Mouse (Mus musculus) layer of hippocampus, postnatal 36 days (tissue): ENCODE results near the gene Ccdc146. TPM values are rescaled to one million over a fixed set of nuclear protein-coding genes. Genes with fewer than 3 reads are reported as not detected.

ENCODE experiments used
- DNase-seq, 2 experiments: peaks; one replicate each; pipeline ENCODE4 v3.0.0; 2022
- total RNA-seq, 2 experiments: library from RNA; stranded (reverse); gene quantifications; 2 replicates each; pipeline ENCODE4 v1.2.3; 2021

The Ccdc146 gene
- total RNA-seq, result under 1 TPM; 0.15 to 0.51 TPM

GRCm38 (mm10) chr5:21424614-21425602 lies at the start of gene Ccdc146, which contains the start of gene Fam185a:
TSS of gene Ccdc146 (minus strand) at chr5:21424677.
TSS of gene Fam185a (plus strand) at chr5:21424958.
- peak; percentile 84 to 88 for DNase-seq

- DNase-seq, result no peak
Observed at GRCm38 (mm10) chr5:21468100-21468499, 43.6 kb upstream of the Ccdc146 start.

- no peak for DNase-seq
Observed at GRCm38 (mm10) chr5:21467387-21467786, 42.9 kb upstream of the Ccdc146 start.

GRCm38 (mm10) chr5:21440833-21441530 lies 16.5 kb upstream of the Ccdc146 start:
- no peak for DNase-seq

DNA sequence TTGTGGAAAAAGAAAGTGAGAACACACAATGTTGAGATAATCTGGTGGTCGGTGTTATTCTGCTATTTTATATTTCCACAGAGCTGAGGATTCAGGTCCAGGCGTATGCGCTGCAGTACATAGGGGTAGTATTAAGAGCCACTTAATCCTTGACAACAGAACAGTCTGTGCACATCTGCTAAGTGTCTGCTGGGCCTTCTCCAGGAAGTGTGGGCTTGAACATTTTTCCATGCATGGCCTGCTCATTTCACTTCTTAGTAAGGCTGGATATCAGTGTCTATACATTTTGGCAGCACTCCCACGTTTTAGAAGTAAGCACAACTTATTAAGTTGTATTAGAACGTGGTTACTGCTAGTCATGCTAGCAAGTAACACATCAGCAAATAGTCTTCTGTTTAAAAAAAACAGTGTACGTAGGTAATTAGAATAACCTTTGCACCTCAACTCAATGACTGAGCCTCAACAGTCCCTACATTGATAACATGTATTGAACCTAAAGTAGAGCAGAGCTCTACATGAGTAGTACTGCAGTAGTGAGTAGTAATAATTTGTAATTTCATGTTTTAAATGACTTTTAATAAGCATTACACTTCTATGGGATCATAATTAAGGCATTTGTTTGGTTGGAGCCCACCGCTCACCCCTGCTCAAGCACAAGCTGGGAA lies 15.1 kb upstream of the Ccdc146 start:
- DNase-seq, result no peak

- no peak for DNase-seq
Observed at GRCm38 (mm10) chr5:21438428-21438827, 14.0 kb upstream of the Ccdc146 start.

DNA sequence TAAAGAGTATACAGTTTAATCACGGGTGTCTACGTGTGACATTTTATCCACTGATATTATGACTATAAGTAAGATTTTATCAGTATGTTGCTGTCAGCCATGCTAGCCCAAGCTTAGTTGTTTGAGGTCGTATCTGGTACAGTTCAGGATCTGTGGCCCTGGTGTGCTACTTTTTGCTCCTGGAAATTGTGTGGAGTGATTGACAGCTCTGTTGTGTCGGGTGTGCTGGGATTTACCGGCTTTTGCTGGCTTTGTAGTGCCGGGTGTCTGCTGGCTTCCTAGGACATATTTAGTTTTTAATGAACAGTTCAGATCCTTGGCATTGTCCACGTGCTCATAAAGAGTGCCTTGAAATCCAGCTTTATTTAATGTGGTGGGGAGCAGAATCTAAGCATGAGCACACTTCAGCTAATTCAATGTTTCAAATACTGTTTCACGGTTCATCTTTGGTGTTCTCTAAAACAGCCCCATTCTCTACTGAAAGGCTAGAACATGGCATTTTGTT lies 12.0 kb upstream of the Ccdc146 start:
- DNase-seq, result no peak

DNA sequence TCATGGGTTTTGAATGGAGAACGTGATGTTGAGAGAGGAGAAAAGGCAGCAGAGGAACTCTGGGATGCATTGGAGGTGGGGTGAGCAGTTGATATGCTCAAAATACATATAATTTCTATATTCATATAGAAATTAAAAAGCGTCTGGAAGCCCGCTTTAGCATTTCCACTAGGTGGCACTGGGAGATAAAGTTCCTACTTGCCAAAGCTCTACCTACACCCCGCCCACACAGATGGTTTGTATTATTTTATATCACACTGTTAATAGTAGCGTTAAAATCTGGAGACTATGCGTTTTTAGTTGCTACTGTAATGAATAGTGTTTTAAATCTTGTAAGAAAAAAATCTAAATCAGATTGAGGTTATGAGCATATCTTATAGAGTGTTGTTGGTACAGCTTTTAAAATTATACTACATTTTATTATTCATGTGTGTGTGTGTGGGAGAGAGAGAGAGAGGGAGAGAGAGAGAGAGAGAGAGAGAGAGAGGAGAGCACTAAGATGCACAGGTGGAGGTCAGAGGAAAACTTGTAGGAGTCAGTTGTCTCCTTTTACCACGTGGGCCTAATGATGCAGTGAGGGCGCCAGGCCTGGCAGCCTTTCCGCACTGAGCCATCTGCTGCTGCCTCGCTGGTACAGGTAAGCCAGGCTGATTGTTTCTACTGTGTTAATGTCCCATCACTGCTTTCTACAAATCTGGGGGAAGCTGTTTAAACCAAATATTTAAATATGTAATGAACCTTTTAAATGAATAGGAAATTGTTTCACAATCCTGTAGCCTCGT lies 9.9 kb upstream of the Ccdc146 start:
- no peak for DNase-seq

DNA sequence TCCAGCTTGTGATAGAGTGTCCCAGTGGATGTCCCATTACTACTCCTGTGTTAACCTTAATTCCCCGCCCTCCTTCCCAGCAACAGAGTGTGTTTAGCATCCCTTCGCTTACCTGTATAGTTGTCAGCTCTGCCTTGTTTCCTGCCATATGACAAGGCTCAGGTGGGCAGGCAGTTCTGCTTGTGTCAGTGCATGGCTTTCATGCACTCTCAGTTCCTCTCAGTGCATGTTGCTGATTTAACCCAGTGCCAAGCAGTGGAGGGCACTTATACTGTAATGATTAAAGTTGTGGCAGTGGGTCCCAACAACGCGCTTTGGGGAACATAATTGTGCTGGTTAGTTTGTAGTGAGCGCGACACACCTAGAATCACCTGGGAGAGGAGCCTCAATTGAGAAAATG lies 2.2 kb upstream of the Ccdc146 start:
- no peak for DNase-seq

DNA sequence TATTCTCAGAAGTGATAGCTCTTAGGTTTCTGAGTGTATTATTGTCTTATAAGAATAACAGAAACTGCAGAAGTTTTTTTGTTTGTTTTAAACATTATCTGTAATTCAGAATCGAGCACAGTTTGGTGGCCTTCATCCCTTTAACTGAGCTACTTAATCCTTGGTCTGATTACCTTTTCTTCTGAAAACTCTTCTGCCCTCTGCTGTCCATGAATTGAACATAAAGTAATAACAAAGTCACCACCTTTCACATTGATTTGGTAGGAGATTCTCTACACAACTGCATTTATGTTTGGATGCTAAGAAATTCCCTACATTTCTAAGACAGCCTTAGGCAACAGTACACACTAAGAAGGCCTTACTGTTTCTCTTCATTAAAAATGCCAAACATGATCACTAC lies 3.9 kb downstream of the Ccdc146 start:
- no peak for DNase-seq

GRCm38 (mm10) chr5:21418613-21419012 lies 5.9 kb downstream of the Ccdc146 start:
- DNase-seq, result no peak

DNA sequence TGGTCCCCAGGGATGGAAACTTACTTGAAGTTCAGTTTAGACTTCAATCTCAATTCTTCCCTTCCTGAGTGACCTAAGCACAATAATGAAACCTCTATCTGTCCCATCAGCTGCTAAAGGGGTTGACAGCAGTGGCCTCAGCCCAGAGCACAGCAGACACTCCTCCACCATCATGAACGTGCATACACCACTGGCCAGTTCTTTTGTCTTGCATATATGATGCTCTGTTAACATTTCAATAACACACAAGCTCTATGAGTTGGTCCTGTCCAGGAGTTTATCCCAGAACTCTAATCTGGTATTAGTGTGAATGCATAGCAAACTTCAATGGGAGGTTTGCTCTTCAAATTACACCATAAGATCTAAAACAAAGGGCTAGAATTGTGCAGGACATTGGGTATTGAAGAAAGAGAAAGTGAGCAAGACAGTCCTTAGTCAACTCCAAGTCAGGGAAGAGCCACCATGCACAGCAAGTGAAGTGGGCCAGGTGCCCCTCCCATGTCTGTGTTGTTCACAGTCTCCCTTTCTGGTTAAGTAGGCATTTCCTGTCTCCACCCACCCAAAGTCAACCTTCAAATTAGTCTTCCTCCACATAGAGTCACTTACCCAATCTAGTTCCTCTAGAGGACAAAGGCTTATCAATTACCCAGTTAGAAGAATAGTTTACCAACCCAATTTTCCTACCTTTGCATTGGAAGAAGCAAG lies 10.2 kb downstream of the Ccdc146 start:
- DNase-seq, result no peak

GRCm38 (mm10) chr5:21413322-21413721 lies 11.2 kb downstream of the Ccdc146 start:
- no peak for DNase-seq

DNA sequence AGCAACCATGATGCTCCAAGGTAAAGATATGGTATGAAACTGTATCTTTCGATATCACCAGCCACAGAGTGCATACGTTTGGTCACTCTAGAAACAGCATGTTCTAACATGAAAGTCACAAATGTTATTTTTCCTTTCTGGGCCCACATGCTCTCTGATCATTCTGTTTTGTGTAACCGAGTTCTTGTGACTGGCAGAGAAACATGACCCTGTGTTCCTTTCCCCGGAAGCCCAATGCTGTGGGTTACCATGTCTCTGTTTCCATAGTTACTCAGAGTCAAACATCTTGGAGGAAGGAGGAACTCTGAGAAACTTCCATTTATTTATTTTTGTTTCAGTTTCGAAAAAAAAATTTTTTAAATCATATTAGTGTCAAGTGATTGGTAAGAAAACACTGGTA lies 12.4 kb downstream of the Ccdc146 start:
- DNase-seq, result no peak

GRCm38 (mm10) chr5:21411261-21411666 lies 13.2 kb downstream of the Ccdc146 start:
- DNase-seq, result no peak

- no peak for DNase-seq
Observed at GRCm38 (mm10) chr5:21395205-21395840, 29.2 kb downstream of the Ccdc146 start.

- no peak for DNase-seq
Observed at GRCm38 (mm10) chr5:21394562-21394961, 29.9 kb downstream of the Ccdc146 start.

GRCm38 (mm10) chr5:21391616-21392384 lies 32.7 kb downstream of the Ccdc146 start:
- no peak for DNase-seq

- DNase-seq, result no peak
Observed at GRCm38 (mm10) chr5:21388855-21389254, 35.6 kb downstream of the Ccdc146 start.

DNA sequence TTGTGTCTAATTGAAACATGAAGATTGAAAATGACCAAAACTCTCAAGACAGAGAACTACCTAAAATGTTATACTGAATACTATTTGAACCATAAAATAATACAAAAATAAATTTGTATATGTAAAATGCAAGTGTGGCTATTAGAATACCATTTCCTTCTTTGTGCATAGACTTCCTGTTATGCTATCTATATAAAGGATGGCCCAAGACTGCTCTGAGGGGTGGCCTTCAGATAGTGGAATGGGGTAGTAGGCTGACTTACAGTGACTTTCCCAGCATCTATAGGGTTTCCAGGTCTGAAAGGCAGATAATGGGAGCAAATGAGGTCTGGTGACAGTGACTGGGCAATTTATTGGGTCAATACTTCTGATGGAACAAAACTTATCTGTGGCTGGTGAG lies 37.1 kb downstream of the Ccdc146 start:
- DNase-seq, result no peak
